Mouse (Mus musculus) heart, embryonic 11.5 days (tissue): ENCODE data around the gene Nags. TPM values are rescaled to one million over a fixed set of nuclear protein-coding genes. Genes with fewer than 3 reads are reported as not detected.

ENCODE experiments used
- ATAC-seq: fragments of 200-750 bp; cut with Nextera tagmentation; replicated peaks from 2 replicates; pipeline ENCODE4 v1.8.0; 2017; ENCODE audit warnings: moderate library complexity; ENCODE audit not compliant: insufficient number of reproducible peaks, low FRiP score, low TSS enrichment
- H3K27ac ChIP-seq: fragments of 300-500 bp; sonication (generic); 2 replicates; pipeline ENCODE4 v1.5.1; 2014; ENCODE audit warnings: mild to moderate bottlenecking, low read depth, low read length
- H3K27me3 ChIP-seq: fragments of 300-500 bp; sonication (generic); 2 replicates; pipeline ENCODE4 v1.6.1; 2014; ENCODE audit warnings: mild to moderate bottlenecking, low read length, mixed read lengths; ENCODE audit not compliant: control insufficient read depth, insufficient read depth
- H3K36me3 ChIP-seq: fragments of 300-500 bp; sonication (generic); 2 replicates; pipeline ENCODE4 v1.6.1; 2014; ENCODE audit warnings: mild to moderate bottlenecking, low read length, moderate library complexity, mixed read lengths; ENCODE audit not compliant: control insufficient read depth, insufficient read depth
- H3K4me1 ChIP-seq: fragments of 300-500 bp; sonication (generic); 2 replicates; pipeline ENCODE4 v1.6.1; 2014; ENCODE audit warnings: low read length; ENCODE audit not compliant: control insufficient read depth, insufficient read depth
- H3K4me2 ChIP-seq: fragments of 300-500 bp; sonication (generic); 2 replicates; pipeline ENCODE4 v1.6.1; 2014; ENCODE audit warnings: mild to moderate bottlenecking, moderate library complexity
- H3K4me3 ChIP-seq: fragments of 300-500 bp; sonication (generic); 2 replicates; pipeline ENCODE4 v1.5.1; 2014; ENCODE audit warnings: low read depth, low read length
- H3K9ac ChIP-seq: fragments of 300-500 bp; sonication (generic); 2 replicates; pipeline ENCODE4 v1.6.1; 2014; ENCODE audit warnings: mild to moderate bottlenecking, low read depth, low read length, moderate library complexity
- H3K9me3 ChIP-seq: fragments of 300-500 bp; sonication (generic); replicated peaks from 2 replicates; pipeline ENCODE4 v1.6.1; 2016; ENCODE audit warnings: low read length; ENCODE audit not compliant: control insufficient read depth
- WGBS: fragments of 180-500 bp; shearing (Covaris S2); extraction: QIAGEN DNeasy Blood & Tissue Kit; methylation state at CpG from one replicate; pipeline ENCODE4 v1.1.7; 2014; ENCODE audit not compliant: insufficient replicate concordance; 5-methylcytosine and 5-hydroxymethylcytosine counted together
- polyA plus RNA-seq: library from polyadenylated mRNA; unstranded; fragments of >200 nt; fragmentation: Nextera tagmentation; extraction: Ambion mirVana; gene quantifications from 2 replicates; pipeline ENCODE4 v1.2.1, GENCODE M21; 2014

The Nags gene
- polyA plus RNA-seq, 1 experiment from 2014 or later, result 0.33 TPM

DNA sequence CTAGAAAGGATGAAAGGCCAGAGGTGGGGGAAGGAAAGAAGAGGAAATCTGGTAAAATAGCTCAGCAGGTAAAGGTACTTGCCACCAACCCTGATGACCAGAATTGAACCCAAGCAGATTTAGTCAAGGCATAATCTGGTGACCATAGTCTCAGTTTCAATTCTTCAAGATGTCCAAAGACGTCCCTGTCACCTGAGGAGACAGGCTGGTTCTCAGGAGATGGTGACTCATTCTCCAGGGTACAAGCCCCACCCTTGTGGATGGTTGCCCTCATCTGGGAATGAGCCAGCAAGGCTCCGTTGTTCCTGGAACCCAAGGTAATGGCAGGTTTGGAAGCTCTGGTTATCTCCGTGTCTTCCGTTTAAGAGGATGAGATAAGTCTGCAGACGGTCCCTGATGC lies 33.7 kb upstream of the Nags start:
- Histone ChIP-seq H3K36me3 (no peaks in the 10 kb centered on the region), H3K9me3 (no peaks in the 10 kb centered on the region), H3K27me3 (peaks cover 30% of the 10 kb centered on the region), H3K9ac (no peak overlapping the region), H3K4me3 (no peak overlapping the region), H3K4me2 (no peak overlapping the region), H3K27ac (no peak overlapping the region), H3K4me1 (peaks cover 7% of the 10 kb centered on the region)
- WGBS, result 44% methylated on average over 5 of the region's 5 CpGs
- ATAC-seq, result no peak

GRCm38 (mm10) chr11:102116241-102116640 lies 29.1 kb upstream of the Nags start:
- Histone ChIP-seq H3K4me3 (no peak overlapping the region), H3K36me3 (no peaks in the 10 kb centered on the region), H3K9me3 (no peaks in the 10 kb centered on the region), H3K4me2 (no peak overlapping the region), H3K27me3 (no peaks in the 10 kb centered on the region), H3K27ac (no peak overlapping the region), H3K4me1 (no peaks in the 10 kb centered on the region), H3K9ac (no peak overlapping the region)
- ATAC-seq, result no peak
- WGBS, result 47% methylated on average over 8 of the region's 8 CpGs

GRCm38 (mm10) chr11:102117386-102117785 lies 27.9 kb upstream of the Nags start:
- Histone ChIP-seq H3K36me3 (no peaks in the 10 kb centered on the region), H3K9ac (no peak overlapping the region), H3K27ac (no peak overlapping the region), H3K4me3 (no peak overlapping the region), H3K4me1 (no peaks in the 10 kb centered on the region), H3K27me3 (no peaks in the 10 kb centered on the region), H3K9me3 (no peaks in the 10 kb centered on the region), H3K4me2 (no peak overlapping the region)
- no peak for ATAC-seq
- WGBS, result 69% methylated on average over 6 of the region's 6 CpGs

- Histone ChIP-seq H3K4me2 (no peak overlapping the region), H3K9me3 (no peaks in the 10 kb centered on the region), H3K27me3 (peaks cover 9% of the 10 kb centered on the region), H3K4me3 (no peak overlapping the region), H3K4me1 (peaks cover 3% of the 10 kb centered on the region; the same call in 1 of the 2 replicates), H3K27ac (no peak overlapping the region), H3K36me3 (no peaks in the 10 kb centered on the region), H3K9ac (no peak overlapping the region)
- 34% methylated on average over 4 of the region's 4 CpGs for WGBS
- no peak for ATAC-seq
These were observed 10.8 kb upstream of the Nags start for GRCm38 (mm10) chr11:102134516-102134915.

GRCm38 (mm10) chr11:102137625-102138446 lies 7.5 kb upstream of the Nags start:
- Histone ChIP-seq H3K36me3 (no peaks in the 10 kb centered on the region), H3K4me2 (peak overlapping the region; percentile 61), H3K4me1 (no peaks in the 10 kb centered on the region), H3K9ac (no peak overlapping the region), H3K27me3 (peaks cover 14% of the 10 kb centered on the region), H3K4me3 (peak overlapping the region; percentile 20), H3K27ac (no peak overlapping the region), H3K9me3 (no peaks in the 10 kb centered on the region)
- 44% methylated on average over 13 of the region's 13 CpGs for WGBS
- ATAC-seq, result no peak

GRCm38 (mm10) chr11:102138447-102138740 lies 6.9 kb upstream of the Nags start:
- WGBS, result under 1% methylated on average over 18 of the region's 18 CpGs
- Histone ChIP-seq H3K9me3 (no peaks in the 10 kb centered on the region), H3K27me3 (peaks cover 19% of the 10 kb centered on the region), H3K4me2 (peak overlapping the region; percentile 61), H3K27ac (no peak overlapping the region), H3K4me1 (no peaks in the 10 kb centered on the region), H3K9ac (no peak overlapping the region), H3K4me3 (peak overlapping the region; percentile 20), H3K36me3 (no peaks in the 10 kb centered on the region)
- no peak for ATAC-seq

GRCm38 (mm10) chr11:102140508-102140907 lies 4.8 kb upstream of the Nags start:
- ATAC-seq, result no peak
- peaks cover 33% of the 10 kb centered on the region for H3K27me3 ChIP-seq

GRCm38 (mm10) chr11:102142355-102142754 lies 3.0 kb upstream of the Nags start:
- H3K9me3 ChIP-seq, result no peaks in the 10 kb centered on the region
- no peak overlapping the region for H3K4me3 ChIP-seq
- 67% methylated on average over 7 of the region's 7 CpGs for WGBS
- H3K4me2 ChIP-seq, result no peak overlapping the region
- H3K4me1 ChIP-seq, result peaks cover 18% of the 10 kb centered on the region
- no peak for ATAC-seq
- H3K9ac ChIP-seq, result no peak overlapping the region
- no peaks in the 10 kb centered on the region for H3K36me3 ChIP-seq
- no peak overlapping the region for H3K27ac ChIP-seq
- peaks cover 51% of the 10 kb centered on the region for H3K27me3 ChIP-seq

More at GRCm38 (mm10) chr11:102140508-102140907, 4.8 kb upstream of the Nags start:
- no peaks in the 10 kb centered on the region for H3K9me3 ChIP-seq
- 4% methylated on average over 5 of the region's 5 CpGs for WGBS
- no peak overlapping the region for H3K4me3 ChIP-seq
- no peak overlapping the region for H3K4me2 ChIP-seq
- H3K9ac ChIP-seq, result no peak overlapping the region
- H3K27ac ChIP-seq, result no peak overlapping the region
- peaks cover 5% of the 10 kb centered on the region; the same call in 1 of the 2 replicates for H3K4me1 ChIP-seq
- no peaks in the 10 kb centered on the region for H3K36me3 ChIP-seq

DNA sequence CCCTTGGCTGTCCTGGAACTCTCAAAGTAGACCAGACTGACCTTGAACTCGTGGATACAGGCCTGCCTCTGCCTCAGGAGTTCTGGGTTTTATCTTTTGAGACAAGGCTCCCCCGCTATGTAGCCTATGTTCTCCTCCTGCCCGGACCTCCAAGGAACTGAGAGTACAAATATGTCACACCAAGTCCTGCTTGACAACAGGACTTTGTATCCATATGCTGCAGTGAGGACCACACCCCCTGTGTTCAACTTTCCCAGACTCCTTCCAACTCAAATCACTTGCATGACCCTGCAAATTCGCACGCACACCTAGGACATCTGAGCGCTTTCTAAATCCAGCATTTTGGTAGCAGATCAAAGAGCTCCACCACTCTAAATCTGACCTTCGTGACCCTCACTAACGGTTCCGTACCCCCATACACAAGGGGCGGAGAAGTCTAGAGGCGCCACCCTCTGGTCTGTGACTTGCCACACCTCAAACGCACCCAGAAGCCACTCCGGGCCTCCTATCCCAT lies 299 bp upstream of the Nags start:
- Histone ChIP-seq H3K27ac (no peak overlapping the region), H3K4me2 (peak overlapping the region; percentile 61), H3K27me3 (peaks cover 65% of the 10 kb centered on the region), H3K36me3 (no peaks in the 10 kb centered on the region), H3K4me3 (peak overlapping the region; percentile 43), H3K4me1 (peaks cover 22% of the 10 kb centered on the region), H3K9me3 (no peaks in the 10 kb centered on the region), H3K9ac (no peak overlapping the region)
- 22% methylated on average over 13 of the region's 13 CpGs for WGBS
- ATAC-seq, result 0 out of 2 replicates have a peak, but pooled peaks have one; percentile 20
